Mouse (Mus musculus): Measurements from ENCODE around the gene Usp50. TPM values are rescaled to one million over a fixed set of nuclear protein-coding genes. Genes with fewer than 3 reads are reported as not detected.

The Usp50 gene
- polyA plus RNA-seq, 1 experiment from 2014 or later, result 2.2 TPM

- Histone ChIP-seq H3K27ac (peak overlapping the region; percentile 41), H3K4me2 (no peak overlapping the region), H3K4me3 (no peak overlapping the region), H3K27me3 (no peaks in the 10 kb centered on the region), H3K36me3 (peaks cover 5% of the 10 kb centered on the region; the same call in 1 of the 2 replicates), H3K9me3 (replicated peaks) (no peaks in the 10 kb centered on the region), H3K4me1 (replicated peaks) (peaks cover 10% of the 10 kb centered on the region), H3K9ac (no peak overlapping the region)
- 39% methylated on average over 2 of the region's 2 CpGs for WGBS
- ATAC-seq (replicated peaks; ENCODE audit: insufficient number of reproducible peaks, insufficient read depth, low FRiP score, low read depth), result no peak
Measured at GRCm38 (mm10) chr2:126682333-126682732, 100.9 kb downstream of the Usp50 start.

DNA sequence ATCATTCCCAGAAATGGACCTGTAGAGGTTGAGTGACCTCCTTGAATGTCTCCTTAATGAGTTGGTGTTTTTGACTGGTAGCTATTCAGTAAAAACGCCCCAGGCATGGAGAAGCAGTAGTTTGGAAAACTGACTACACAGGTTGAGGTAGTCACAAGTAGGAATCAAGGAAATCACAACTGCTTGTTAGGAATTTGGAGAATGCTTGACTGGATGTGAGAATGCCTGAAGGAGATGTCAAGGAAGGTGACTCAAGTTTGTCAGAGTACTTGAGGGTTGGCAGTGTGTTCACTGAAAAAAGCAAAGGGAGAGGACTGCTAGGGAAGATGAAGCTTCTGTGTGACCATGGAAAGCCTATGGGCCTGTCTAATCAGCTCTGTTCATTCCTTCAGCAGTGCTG is 105.9 kb downstream of the Usp50 start:
- Histone ChIP-seq H3K36me3 (peaks cover 5% of the 10 kb centered on the region; the same call in 1 of the 2 replicates), H3K4me3 (no peak overlapping the region), H3K4me2 (no peak overlapping the region), H3K27me3 (no peaks in the 10 kb centered on the region), H3K9me3 (replicated peaks) (no peaks in the 10 kb centered on the region), H3K4me1 (replicated peaks) (peaks cover 35% of the 10 kb centered on the region), H3K27ac (no peak overlapping the region), H3K9ac (no peak overlapping the region)
- ATAC-seq (replicated peaks; ENCODE audit: insufficient number of reproducible peaks, insufficient read depth, low FRiP score, low read depth), result no peak
- WGBS, result 90% methylated on average over 1 of the region's 1 CpGs

- Histone ChIP-seq H3K4me1 (replicated peaks) (peaks cover 31% of the 10 kb centered on the region), H3K9me3 (replicated peaks) (no peaks in the 10 kb centered on the region), H3K4me2 (peak within 1 kb of the TSS; percentile 77), H3K4me3 (peak within 1 kb of the TSS; percentile 90), H3K36me3 (peaks cover 5% of the 10 kb centered on the region; the same call in 1 of the 2 replicates), H3K9ac (peak within 1 kb of the TSS; percentile 96), H3K27ac (peak within 1 kb of the TSS; percentile 99), H3K27me3 (no peaks in the 10 kb centered on the region)
- 22% methylated on average over 12 of the region's 12 CpGs for WGBS
- ATAC-seq (replicated peaks; ENCODE audit: insufficient number of reproducible peaks, insufficient read depth, low FRiP score, low read depth), result no peak
Measured at GRCm38 (mm10) chr2:126676122-126676515, 107.2 kb downstream of the Usp50 start, which contains the start of gene Gabpb1. Gabpb1 (minus strand) TSS chr2:126676337.

- ATAC-seq (replicated peaks; ENCODE audit: insufficient number of reproducible peaks, insufficient read depth, low FRiP score, low read depth), result peak; percentile 86
Measured at GRCm38 (mm10) chr2:126675169-126676121, 107.8 kb downstream of the Usp50 start.

GRCm38 (mm10) chr2:126674441-126675168 is 108.7 kb downstream of the Usp50 start:
- Histone ChIP-seq H3K4me1 (replicated peaks) (peaks cover 31% of the 10 kb centered on the region), H3K4me2 (peak overlapping the region; percentile 77), H3K9ac (peak overlapping the region; percentile 96), H3K27ac (peak overlapping the region; percentile 99), H3K9me3 (replicated peaks) (no peaks in the 10 kb centered on the region), H3K27me3 (no peaks in the 10 kb centered on the region), H3K36me3 (no peaks in the 10 kb centered on the region), H3K4me3 (peak overlapping the region; percentile 90)
- under 1% methylated on average over 76 of the region's 77 CpGs for WGBS
- ATAC-seq (replicated peaks; ENCODE audit: insufficient number of reproducible peaks, insufficient read depth, low FRiP score, low read depth), result peak; percentile 64

More at GRCm38 (mm10) chr2:126675169-126676121, 107.8 kb downstream of the Usp50 start:
- peak overlapping the region; percentile 99 for H3K27ac ChIP-seq
- H3K4me1 ChIP-seq (replicated peaks), result peaks cover 31% of the 10 kb centered on the region
- peak overlapping the region; percentile 90 for H3K4me3 ChIP-seq
- H3K27me3 ChIP-seq, result no peaks in the 10 kb centered on the region
- peak overlapping the region; percentile 96 for H3K9ac ChIP-seq
- H3K36me3 ChIP-seq, result peaks cover 2% of the 10 kb centered on the region; the same call in 1 of the 2 replicates
- under 1% methylated on average over 98 of the region's 99 CpGs for WGBS
- H3K4me2 ChIP-seq, result peak overlapping the region; percentile 77
- H3K9me3 ChIP-seq (replicated peaks), result no peaks in the 10 kb centered on the region

DNA sequence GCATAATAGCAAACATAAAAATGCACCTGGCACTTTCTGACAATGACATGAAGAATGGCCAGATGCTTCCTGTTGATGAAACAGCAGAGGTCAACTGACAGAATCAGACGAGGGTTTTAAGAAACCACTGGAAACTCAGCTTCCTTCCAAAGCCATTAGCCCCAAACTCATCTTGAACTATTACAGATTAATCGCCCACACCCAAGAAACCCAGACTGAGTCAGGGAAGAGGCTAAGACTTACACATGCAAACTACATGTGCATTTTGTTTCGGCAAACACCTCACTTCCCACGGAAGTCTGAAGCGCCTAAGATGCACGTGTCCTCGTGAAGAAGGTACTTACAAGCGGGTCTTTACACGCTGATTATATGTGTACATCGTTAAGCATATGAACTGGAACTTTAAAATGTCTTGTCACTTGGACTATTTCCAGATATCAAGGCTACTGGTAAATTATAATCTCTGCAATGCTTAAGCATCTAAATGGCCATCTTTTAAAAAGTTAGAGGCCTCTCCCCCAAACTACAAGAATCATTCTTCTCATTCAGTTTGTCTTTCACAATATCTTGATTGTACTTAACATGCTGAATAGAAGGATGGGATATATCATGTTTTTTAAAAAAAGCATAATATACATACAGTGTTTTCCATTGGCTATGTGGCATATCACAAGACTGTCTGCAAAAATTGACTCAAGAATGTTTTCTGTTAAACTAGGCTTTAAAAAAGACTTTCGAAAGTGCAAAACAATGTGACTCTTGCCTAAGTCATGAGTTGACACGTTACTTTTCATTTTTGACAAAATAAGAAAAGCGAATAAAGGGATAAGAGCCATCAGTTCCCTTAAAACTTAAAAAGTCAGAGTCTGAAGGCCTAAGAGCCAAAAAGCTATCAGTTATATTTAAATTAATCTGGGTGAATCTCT is 109.7 kb downstream of the Usp50 start:
- no peaks in the 10 kb centered on the region for H3K9me3 ChIP-seq (replicated peaks)
- H3K9ac ChIP-seq, result peak overlapping the region; percentile 96
- peaks cover 31% of the 10 kb centered on the region for H3K4me1 ChIP-seq (replicated peaks)
- peak overlapping the region; percentile 99 for H3K27ac ChIP-seq
- no peak for ATAC-seq (replicated peaks; ENCODE audit: insufficient number of reproducible peaks, insufficient read depth, low FRiP score, low read depth)
- 54% methylated on average over 13 of the region's 13 CpGs for WGBS
- no peaks in the 10 kb centered on the region for H3K36me3 ChIP-seq
- H3K27me3 ChIP-seq, result no peaks in the 10 kb centered on the region
- H3K4me3 ChIP-seq, result peak overlapping the region; percentile 90
- peak overlapping the region; percentile 77 for H3K4me2 ChIP-seq

GRCm38 (mm10) chr2:126668621-126669252 is 114.5 kb downstream of the Usp50 start:
- no peak for ATAC-seq (replicated peaks; ENCODE audit: insufficient number of reproducible peaks, insufficient read depth, low FRiP score, low read depth)
- WGBS, result 86% methylated on average over 5 of the region's 5 CpGs
- Histone ChIP-seq H3K4me1 (replicated peaks) (peaks cover 15% of the 10 kb centered on the region), H3K36me3 (no peaks in the 10 kb centered on the region), H3K27ac (no peak overlapping the region), H3K27me3 (no peaks in the 10 kb centered on the region), H3K4me3 (no peak overlapping the region), H3K9me3 (replicated peaks) (no peaks in the 10 kb centered on the region), H3K4me2 (no peak overlapping the region), H3K9ac (no peak overlapping the region)

DNA sequence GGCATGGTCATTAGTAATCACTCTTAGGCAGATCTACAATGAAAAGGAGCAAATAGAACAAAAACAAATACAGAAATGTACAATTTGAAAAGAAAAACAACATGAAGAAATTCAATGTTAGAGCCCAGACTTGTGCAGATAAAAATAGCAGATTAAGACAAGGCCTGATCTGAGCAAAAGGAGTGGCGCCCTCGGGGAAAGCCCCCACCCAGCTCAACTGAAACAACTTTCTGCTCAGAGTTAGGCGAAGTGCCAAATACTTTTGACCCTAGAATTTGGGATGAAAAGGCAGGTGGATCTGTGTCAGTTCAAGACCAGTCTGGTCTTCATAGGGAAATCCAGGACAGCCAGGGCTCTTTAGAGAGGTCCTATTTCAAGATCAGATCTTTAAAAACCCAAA is 117.3 kb downstream of the Usp50 start:
- no peaks in the 10 kb centered on the region for H3K27me3 ChIP-seq
- H3K9ac ChIP-seq, result no peak overlapping the region
- H3K36me3 ChIP-seq, result no peaks in the 10 kb centered on the region
- ATAC-seq (replicated peaks; ENCODE audit: insufficient number of reproducible peaks, insufficient read depth, low FRiP score, low read depth), result no peak
- no peak overlapping the region for H3K27ac ChIP-seq
- WGBS, result 84% methylated on average over 3 of the region's 3 CpGs
- no peak overlapping the region for H3K4me2 ChIP-seq
- no peaks in the 10 kb centered on the region for H3K9me3 ChIP-seq (replicated peaks)
- H3K4me1 ChIP-seq (replicated peaks), result no peaks in the 10 kb centered on the region
- no peak overlapping the region for H3K4me3 ChIP-seq

- Histone ChIP-seq H3K27ac (no peak overlapping the region), H3K9ac (no peak overlapping the region), H3K4me2 (no peak overlapping the region), H3K36me3 (no peaks in the 10 kb centered on the region), H3K4me3 (no peak overlapping the region), H3K27me3 (no peaks in the 10 kb centered on the region), H3K4me1 (replicated peaks) (no peaks in the 10 kb centered on the region), H3K9me3 (replicated peaks) (no peaks in the 10 kb centered on the region)
- ATAC-seq (replicated peaks; ENCODE audit: insufficient number of reproducible peaks, insufficient read depth, low FRiP score, low read depth), result no peak
- WGBS, result 54% methylated on average over 4 of the region's 4 CpGs
Measured at GRCm38 (mm10) chr2:126663481-126663880, 119.8 kb downstream of the Usp50 start.

Measured in heart, embryonic 15.5 days (tissue).